Comparison of ENCODE assay signal across 11 mouse cellular contexts in genomic region chr3:128270576-128270975, GRCm38 (mm10).
DNase-seq lines count a peak whose midpoint lies in the region; ATAC-seq and TF ChIP-seq lines count a peak whose summit lies in the region.
"Had no signal": no experiment of that assay in that cellular context is flagged by ENCODE, and none has a peak within 500 bp of the region (broad histone marks: within the 10 kb centered on the region; RNA-seq: fewer than 3 reads in every experiment).

No protein-coding gene starts in this region.

- no peaks in the 10 kb centered on the region for H3K27me3 ChIP-seq in heart, embryonic 16.5 days (ENCODE audit: control insufficient read depth, insufficient read depth, low read length)
- no peaks in the 10 kb centered on the region for H3K27me3 ChIP-seq in lung, embryonic 15.5 days
- H3K27me3 ChIP-seq: kidney, embryonic 15.5 days had no signal

- no peak overlapping the region for H3K27ac ChIP-seq in heart, embryonic 16.5 days (ENCODE audit: low read length)
- H3K27ac ChIP-seq in lung, embryonic 15.5 days = no peak overlapping the region
- H3K27ac ChIP-seq: kidney, embryonic 15.5 days had no signal

- H3K36me3 ChIP-seq in heart, embryonic 16.5 days (ENCODE audit: control insufficient read depth, insufficient read depth) = no peaks in the 10 kb centered on the region
- H3K36me3 ChIP-seq in lung, embryonic 15.5 days = no peaks in the 10 kb centered on the region
- H3K36me3 ChIP-seq: kidney, embryonic 15.5 days had no signal

- 0 out of 2 replicates have a peak, but pooled peaks have one; percentile 45 for ATAC-seq in heart, embryonic 16.5 days (replicated peaks; ENCODE audit: extremely low read depth, insufficient read depth, low FRiP score)
- ATAC-seq in lung, embryonic 15.5 days (ENCODE audit: borderline replicate concordance, extremely low read depth, low FRiP score, low TSS enrichment) = peak; percentile 64; the same call in 1 of the 2 replicates

- H3K4me2 ChIP-seq in heart, embryonic 16.5 days (ENCODE audit: low read depth, low read length) = no peak overlapping the region
- H3K4me2 ChIP-seq in lung, embryonic 15.5 days = no peak overlapping the region
- H3K4me2 ChIP-seq: kidney, embryonic 15.5 days had no signal

- no peaks in the 10 kb centered on the region for H3K4me1 ChIP-seq in heart, embryonic 16.5 days (ENCODE audit: control insufficient read depth, insufficient read depth, low read length)
- 0 out of 2 replicates have a peak, but pooled peaks cover 3% of the 10 kb centered on the region for H3K4me1 ChIP-seq in lung, embryonic 15.5 days
- H3K4me1 ChIP-seq: kidney, embryonic 15.5 days had no signal

- no peak for TF ChIP-seq POLR2A in brain, embryonic 14.5 days (IDR thresholded peaks at IDR 0.05; ENCODE audit: borderline replicate concordance, extremely low read depth, insufficient read depth, insufficient read length, poor library complexity, severe bottlenecking)

- no peaks in the 10 kb centered on the region for H3K9me3 ChIP-seq in heart, embryonic 16.5 days (replicated peaks; ENCODE audit: control insufficient read depth, low read length)
- H3K9me3 ChIP-seq in lung, embryonic 15.5 days = no peaks in the 10 kb centered on the region
- H3K9me3 ChIP-seq: kidney, embryonic 15.5 days had no signal

- no peak overlapping the region for H3K4me3 ChIP-seq in heart, embryonic 16.5 days (ENCODE audit: low read length)
- H3K4me3 ChIP-seq in lung, embryonic 15.5 days = no peak overlapping the region
- H3K4me3 ChIP-seq: kidney, embryonic 15.5 days had no signal

- intact Hi-C loops in left cerebral cortex, postnatal 4 days (cut with DNase I) = no loop called here

- H3K9ac ChIP-seq in heart, embryonic 16.5 days (ENCODE audit: low read length) = no peak overlapping the region
- no peak overlapping the region for H3K9ac ChIP-seq in lung, embryonic 15.5 days
- H3K9ac ChIP-seq: kidney, embryonic 15.5 days had no signal

- DNase-seq in heart, adult 8-10 months (ENCODE audit: low spot score) = no peak
- DNase-seq in lung, postnatal 25 days (ENCODE audit: low spot score) = no peak
- DNase-seq in brain, embryonic 14.5 days (ENCODE audit: low read depth) = peak; percentile 73
- DNase-seq in left cerebral cortex, postnatal 4 days = peak; percentile 53
- no peak for DNase-seq in T-cell, adult 2 months (ENCODE audit: low spot score)
- DNase-seq in gastrocnemius, postnatal 25 days = no peak
- DNase-seq: adrenal gland, adult 8-10 months; cerebellum, adult 11 months had no signal

- no peak for TF ChIP-seq CTCF in brain, embryonic 14.5 days (IDR thresholded peaks at IDR 0.05; ENCODE audit: borderline replicate concordance, extremely low read depth, insufficient read depth, insufficient read length)

- 24% methylated on average over 6 of the region's 6 CpGs for WGBS in heart, embryonic 16.5 days
- 24% methylated on average over 6 of the region's 6 CpGs for WGBS in lung, embryonic 15.5 days

Comparison
In these comparisons a context has a peak if more than half of its experiments do, and no peak if none do; other contexts are left out.
1. DNase-seq: peak in brain, embryonic 14.5 days (single experiment) and left cerebral cortex, postnatal 4 days (single experiment); none in heart, adult 8-10 months (single experiment), lung, postnatal 25 days (single experiment), T-cell, adult 2 months (single experiment) and gastrocnemius, postnatal 25 days (single experiment).